Comparison of ENCODE assay signal across 10 mouse cellular contexts in the genomic region with DNA sequence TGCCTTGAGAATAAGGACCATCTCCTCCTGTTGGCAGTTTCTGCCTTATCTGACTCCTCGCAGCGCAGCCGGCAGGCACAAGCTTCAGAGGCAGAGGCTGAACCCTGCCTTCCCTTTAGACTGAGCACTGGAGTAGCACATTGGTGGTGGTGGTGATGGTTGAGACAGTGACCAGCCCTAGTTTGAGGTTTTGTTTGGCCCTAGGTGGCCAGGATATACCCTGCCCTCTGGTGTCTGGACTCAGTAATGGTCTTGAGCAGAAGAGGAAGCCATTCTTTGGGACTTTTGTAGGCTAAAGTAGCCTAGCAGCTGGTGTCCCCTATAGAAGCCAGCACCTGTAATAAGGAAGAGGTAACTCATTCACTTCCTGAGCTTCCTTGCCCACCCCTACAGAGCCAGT. TPM values are rescaled to one million over a fixed set of nuclear protein-coding genes. Genes with fewer than 3 reads are reported as not detected.
DNase-seq lines count a peak whose midpoint lies in the region; ATAC-seq and TF ChIP-seq lines count a peak whose summit lies in the region.
"Had no signal": no experiment of that assay in that cellular context is flagged by ENCODE, and none has a peak within 500 bp of the region (broad histone marks: within the 10 kb centered on the region; RNA-seq: fewer than 3 reads in every experiment).

No protein-coding gene starts in this region.

- no peak overlapping the region for H3K4me3 ChIP-seq in kidney, postnatal 0 days (replicated peaks; ENCODE audit: low read depth, low read length)
- H3K4me3 ChIP-seq in kidney, embryonic 15.5 days (replicated peaks): no peak overlapping the region
- H3K4me3 ChIP-seq in megakaryocyte, embryonic 14.5 days (replicated peaks): peak overlapping the region; percentile 43
- H3K4me3 ChIP-seq in forebrain, embryonic 14.5 days (ENCODE audit: low read depth, low read length): no peak overlapping the region
- H3K4me3 ChIP-seq: hindbrain, embryonic 15.5 days; lung, embryonic 15.5 days; neural tube, embryonic 13.5 days had no signal

- no peaks in the 10 kb centered on the region for H3K36me3 ChIP-seq in kidney, postnatal 0 days (ENCODE audit: insufficient read depth, low read length)
- H3K36me3 ChIP-seq in kidney, embryonic 15.5 days: no peaks in the 10 kb centered on the region
- peaks cover 15% of the 10 kb centered on the region for H3K36me3 ChIP-seq in megakaryocyte, embryonic 14.5 days (replicated peaks; ENCODE audit: low read length)
- H3K36me3 ChIP-seq in forebrain, embryonic 14.5 days (ENCODE audit: control insufficient read depth, insufficient read depth, low read length): peaks cover 6% of the 10 kb centered on the region; the same call in 1 of the 2 replicates
- H3K36me3 ChIP-seq: hindbrain, embryonic 15.5 days; lung, embryonic 15.5 days had no signal

- 0 out of 2 replicates have a peak, but pooled peaks have one; percentile 40 for ATAC-seq in kidney, postnatal 0 days (replicated peaks; ENCODE audit: low FRiP score, low read depth)
- ATAC-seq in kidney, embryonic 15.5 days (replicated peaks; ENCODE audit: low FRiP score): no peak
- ATAC-seq in granulocyte monocyte progenitor cell, adult 5-6 weeks (replicated peaks; ENCODE audit: poor library complexity, severe bottlenecking): peak; percentile 71; the same call in 1 of the 2 replicates
- ATAC-seq in forebrain, embryonic 14.5 days: no peak

- peak; percentile 62 for DNase-seq in kidney, postnatal 0 days (ENCODE audit: low spot score)
- DNase-seq in MN1 (ENCODE audit: low spot score): peak; percentile 18
- DNase-seq in right cerebral cortex, adult 2 months (ENCODE audit: low spot score in 2 of 2): no peak
- DNase-seq in forebrain, embryonic 14.5 days (ENCODE audit: low spot score): no peak

- peak; percentile 69 for TF ChIP-seq CTCF in kidney, postnatal 0 days (IDR thresholded peaks at IDR 0.05; ENCODE audit: low read depth)

- no peaks in the 10 kb centered on the region for H3K9me3 ChIP-seq in kidney, postnatal 0 days (replicated peaks; ENCODE audit: low read length)
- H3K9me3 ChIP-seq in kidney, embryonic 15.5 days (replicated peaks): no peaks in the 10 kb centered on the region
- peaks cover 13% of the 10 kb centered on the region for H3K9me3 ChIP-seq in megakaryocyte, embryonic 14.5 days
- no peaks in the 10 kb centered on the region for H3K9me3 ChIP-seq in forebrain, embryonic 14.5 days (replicated peaks; ENCODE audit: control insufficient read depth, low read length)
- H3K9me3 ChIP-seq: hindbrain, embryonic 15.5 days; lung, embryonic 15.5 days; neural tube, embryonic 13.5 days had no signal

- no peaks in the 10 kb centered on the region for H3K27me3 ChIP-seq in kidney, postnatal 0 days (ENCODE audit: insufficient read depth, low read length)
- H3K27me3 ChIP-seq in kidney, embryonic 15.5 days: no peaks in the 10 kb centered on the region
- H3K27me3 ChIP-seq in megakaryocyte, embryonic 14.5 days (replicated peaks): no peaks in the 10 kb centered on the region
- no peaks in the 10 kb centered on the region for H3K27me3 ChIP-seq in forebrain, embryonic 14.5 days (replicated peaks; ENCODE audit: control insufficient read depth, insufficient read depth, low read length)
- H3K27me3 ChIP-seq: hindbrain, embryonic 15.5 days; lung, embryonic 15.5 days; neural tube, embryonic 13.5 days had no signal

- H3K27ac ChIP-seq in kidney, postnatal 0 days: no peak overlapping the region
- no peak overlapping the region for H3K27ac ChIP-seq in kidney, embryonic 15.5 days
- H3K27ac ChIP-seq in forebrain, embryonic 14.5 days (ENCODE audit: low read depth, low read length): no peak overlapping the region
- H3K27ac ChIP-seq: hindbrain, embryonic 15.5 days; lung, embryonic 15.5 days; neural tube, embryonic 13.5 days had no signal

- H3K9ac ChIP-seq in kidney, postnatal 0 days (ENCODE audit: low read depth, low read length): no peak overlapping the region
- no peak overlapping the region for H3K9ac ChIP-seq in kidney, embryonic 15.5 days
- H3K9ac ChIP-seq in forebrain, embryonic 14.5 days (ENCODE audit: low read length): no peak overlapping the region
- H3K9ac ChIP-seq: hindbrain, embryonic 15.5 days; lung, embryonic 15.5 days; neural tube, embryonic 13.5 days had no signal

- 71% methylated on average over 3 of the region's 3 CpGs for WGBS in kidney, postnatal 0 days
- 59% methylated on average over 3 of the region's 3 CpGs for WGBS in kidney, embryonic 15.5 days
- 74% methylated on average over 3 of the region's 3 CpGs for WGBS in forebrain, embryonic 14.5 days

- no peaks in the 10 kb centered on the region for H3K4me1 ChIP-seq in kidney, postnatal 0 days (replicated peaks; ENCODE audit: insufficient read depth, low read length)
- H3K4me1 ChIP-seq in kidney, embryonic 15.5 days: no peaks in the 10 kb centered on the region
- H3K4me1 ChIP-seq in megakaryocyte, embryonic 14.5 days: peaks cover 45% of the 10 kb centered on the region
- no peaks in the 10 kb centered on the region for H3K4me1 ChIP-seq in forebrain, embryonic 14.5 days (ENCODE audit: control insufficient read depth, insufficient read depth, low read length)
- H3K4me1 ChIP-seq: hindbrain, embryonic 15.5 days; lung, embryonic 15.5 days had no signal

- no peak overlapping the region for H3K4me2 ChIP-seq in kidney, postnatal 0 days (ENCODE audit: low read length)
- H3K4me2 ChIP-seq in kidney, embryonic 15.5 days: no peak overlapping the region
- no peak overlapping the region for H3K4me2 ChIP-seq in forebrain, embryonic 14.5 days (ENCODE audit: low read length)
- H3K4me2 ChIP-seq: hindbrain, embryonic 15.5 days; lung, embryonic 15.5 days; neural tube, embryonic 13.5 days had no signal

RNA-seq across cellular contexts. Expression of a gene that starts 23.7 kb away (rescaled TPM):
- 4.0 and 4.3 TPM in 2 replicates for polyA plus RNA-seq in kidney, postnatal 0 days (2015; fragmentation: Nextera tagmentation; extraction: Ambion mirVana)
- 5.2 and 5.4 TPM in 2 replicates for polyA plus RNA-seq in kidney, embryonic 15.5 days (2015; fragmentation: Nextera tagmentation; extraction: Ambion mirVana)
- total RNA-seq in granulocyte monocyte progenitor cell, adult 5-6 weeks (2014; fragmentation: Nextera tagmentation): 4.2 and 8.1 TPM in 2 replicates
- 7.9 and 12.2 TPM in 2 replicates for total RNA-seq in granulocyte monocyte progenitor cell, adult 5-6 weeks (2017)
- 3.0 and 8.1 TPM in 2 replicates for polyA plus RNA-seq in megakaryocyte, embryonic 14.5 days (2012; ENCODE audit: insufficient read depth, low replicate concordance)
- 11.3 and 14.7 TPM in 2 replicates for polyA plus RNA-seq in forebrain, embryonic 14.5 days (2014; fragmentation: Nextera tagmentation; extraction: Ambion mirVana)

Comparison
In these comparisons a context has a peak if more than half of its experiments do, and no peak if none do; other contexts are left out.
1. ATAC-seq: peak in kidney, postnatal 0 days (single experiment) and granulocyte monocyte progenitor cell, adult 5-6 weeks (single experiment); none in kidney, embryonic 15.5 days (single experiment) and forebrain, embryonic 14.5 days (single experiment).
2. DNase-seq: peak in kidney, postnatal 0 days (single experiment) and MN1 (single experiment); none in right cerebral cortex, adult 2 months (0 of 2) and forebrain, embryonic 14.5 days (single experiment).